Mouse (Mus musculus) embryonic facial prominence, embryonic 14.5 days (tissue): Measurements from ENCODE around the gene Abi3. TPM values are rescaled to one million over a fixed set of nuclear protein-coding genes. Genes with fewer than 3 reads are reported as not detected.

Experiments
- ATAC-seq: fragments of 200-750 bp; cut with Nextera tagmentation; 2 replicates; pipeline ENCODE4 v1.8.0; 2017; ENCODE audit warnings: low read depth, moderate number of reproducible peaks, moderate TSS enrichment
- DNase-seq: peaks from one replicate; pipeline ENCODE4 v3.0.0-alpha.2; 2015; ENCODE audit warnings: low spot score
- H3K27ac ChIP-seq: fragments of 300-500 bp; sonication (generic); replicated peaks from 2 replicates; pipeline ENCODE4 v1.5.1; 2014; ENCODE audit warnings: low read depth, mild to moderate bottlenecking, low read length, moderate library complexity
- H3K27me3 ChIP-seq: fragments of 300-500 bp; sonication (generic); replicated peaks from 2 replicates; pipeline ENCODE4 v1.6.1; 2014; ENCODE audit warnings: low read length; ENCODE audit not compliant: control insufficient read depth, insufficient read depth
- H3K36me3 ChIP-seq: fragments of 300-500 bp; sonication (generic); 2 replicates; pipeline ENCODE4 v1.6.1; 2014; ENCODE audit warnings: low read length, mixed read lengths; ENCODE audit not compliant: control insufficient read depth, insufficient read depth
- H3K4me1 ChIP-seq: fragments of 300-500 bp; sonication (generic); 2 replicates; pipeline ENCODE4 v1.6.1; 2014; ENCODE audit warnings: antibody characterized with exemption, low read length; ENCODE audit not compliant: control insufficient read depth, insufficient read depth
- H3K4me2 ChIP-seq: fragments of 300-500 bp; sonication (generic); 2 replicates; pipeline ENCODE4 v1.6.1; 2014; ENCODE audit warnings: low read depth, mild to moderate bottlenecking, low read length, moderate library complexity, mixed read lengths
- H3K4me3 ChIP-seq: fragments of 300-500 bp; sonication (generic); 2 replicates; pipeline ENCODE4 v1.5.1; 2014; ENCODE audit warnings: low read depth, mild to moderate bottlenecking, low read length
- H3K9ac ChIP-seq: fragments of 300-500 bp; sonication (generic); 2 replicates; pipeline ENCODE4 v1.6.1; 2014; ENCODE audit warnings: low read depth, mild to moderate bottlenecking, low read length, moderate library complexity, mixed read lengths
- H3K9me3 ChIP-seq: fragments of 300-500 bp; sonication (generic); 2 replicates; pipeline ENCODE4 v1.6.1; 2016; ENCODE audit warnings: low read length; ENCODE audit not compliant: control insufficient read depth
- WGBS: fragments of 180-500 bp; shearing (Covaris S2); extraction: QIAGEN DNeasy Blood & Tissue Kit; methylation state at CpG from one replicate; pipeline ENCODE4 v1.1.7; 2014; 5-methylcytosine and 5-hydroxymethylcytosine counted together
- polyA plus RNA-seq: library from polyadenylated mRNA; unstranded; fragments of >200 nt; fragmentation: Nextera tagmentation; extraction: Ambion mirVana; gene quantifications from 2 replicates; pipeline ENCODE4 v1.2.1, GENCODE M21; 2014

The Abi3 gene
- polyA plus RNA-seq, 1 experiment from 2014 or later = 5.1 TPM

GRCm38 (mm10) chr11:95792950-95793509, 49.2 kb downstream of the Abi3 start:
- WGBS = 90% methylated on average over 8 of the region's 8 CpGs
- Histone ChIP-seq H3K36me3 (no peaks in the 10 kb centered on the region), H3K4me1 (peaks cover 20% of the 10 kb centered on the region), H3K27me3 (peaks cover 16% of the 10 kb centered on the region), H3K9ac (no peak overlapping the region), H3K9me3 (no peaks in the 10 kb centered on the region), H3K27ac (no peak overlapping the region), H3K4me3 (no peak overlapping the region), H3K4me2 (no peak overlapping the region)
- ATAC-seq (no peak), DNase-seq (no peak)

- DNase-seq (no peak), ATAC-seq (no peak)
- H3K4me3 ChIP-seq = no peak overlapping the region
- H3K27ac ChIP-seq = no peak overlapping the region
- H3K27me3 ChIP-seq = peaks cover 9% of the 10 kb centered on the region; the same call in 1 of the 2 replicates
- H3K4me2 ChIP-seq = no peak overlapping the region
- no peak overlapping the region for H3K9ac ChIP-seq
- H3K36me3 ChIP-seq = no peaks in the 10 kb centered on the region
- no peaks in the 10 kb centered on the region for H3K9me3 ChIP-seq
- 81% methylated on average over 13 of the region's 13 CpGs for WGBS
- H3K4me1 ChIP-seq = peaks cover 18% of the 10 kb centered on the region
These were observed 50.5 kb downstream of the Abi3 start for GRCm38 (mm10) chr11:95791787-95792186.

GRCm38 (mm10) chr11:95789451-95789891, 52.8 kb downstream of the Abi3 start:
- Histone ChIP-seq H3K4me2 (no peak overlapping the region), H3K27ac (no peak overlapping the region), H3K27me3 (no peaks in the 10 kb centered on the region), H3K4me1 (peaks cover 10% of the 10 kb centered on the region; the same call in 1 of the 2 replicates), H3K36me3 (no peaks in the 10 kb centered on the region), H3K4me3 (no peak overlapping the region), H3K9me3 (0 out of 2 replicates have a peak, but pooled peaks cover 6% of the 10 kb centered on the region), H3K9ac (no peak overlapping the region)
- WGBS = 87% methylated on average over 8 of the region's 8 CpGs
- no peak for DNase-seq
- no peak for ATAC-seq

GRCm38 (mm10) chr11:95786511-95786910, 55.8 kb downstream of the Abi3 start:
- no peak for ATAC-seq
- no peak overlapping the region for H3K9ac ChIP-seq
- no peak overlapping the region for H3K27ac ChIP-seq
- no peaks in the 10 kb centered on the region for H3K27me3 ChIP-seq
- no peak overlapping the region for H3K4me3 ChIP-seq
- no peak overlapping the region for H3K4me2 ChIP-seq
- WGBS = 84% methylated on average over 6 of the region's 6 CpGs
- no peaks in the 10 kb centered on the region for H3K36me3 ChIP-seq
- DNase-seq = no peak
- H3K4me1 ChIP-seq = no peaks in the 10 kb centered on the region
- 0 out of 2 replicates have a peak, but pooled peaks cover 6% of the 10 kb centered on the region for H3K9me3 ChIP-seq

- no peak for DNase-seq
- H3K4me1 ChIP-seq = no peaks in the 10 kb centered on the region
- no peak overlapping the region for H3K9ac ChIP-seq
These were observed 56.6 kb downstream of the Abi3 start for GRCm38 (mm10) chr11:95785675-95786074.

GRCm38 (mm10) chr11:95783958-95784357, 58.3 kb downstream of the Abi3 start:
- no peak overlapping the region for H3K4me3 ChIP-seq
- no peaks in the 10 kb centered on the region for H3K27me3 ChIP-seq
- 74% methylated on average over 9 of the region's 9 CpGs for WGBS
- H3K4me1 ChIP-seq = no peaks in the 10 kb centered on the region
- no peak overlapping the region for H3K27ac ChIP-seq
- DNase-seq (peak; percentile 43), ATAC-seq (no peak)
- 0 out of 2 replicates have a peak, but pooled peaks cover 6% of the 10 kb centered on the region for H3K9me3 ChIP-seq
- H3K36me3 ChIP-seq = no peaks in the 10 kb centered on the region
- no peak overlapping the region for H3K4me2 ChIP-seq
- H3K9ac ChIP-seq = no peak overlapping the region

More at GRCm38 (mm10) chr11:95785675-95786074, 56.6 kb downstream of the Abi3 start:
- no peaks in the 10 kb centered on the region for H3K27me3 ChIP-seq
- no peak for ATAC-seq
- no peak overlapping the region for H3K27ac ChIP-seq
- no peak overlapping the region for H3K4me2 ChIP-seq
- H3K9me3 ChIP-seq = 0 out of 2 replicates have a peak, but pooled peaks cover 6% of the 10 kb centered on the region
- H3K4me3 ChIP-seq = no peak overlapping the region
- H3K36me3 ChIP-seq = no peaks in the 10 kb centered on the region
- 93% methylated on average over 4 of the region's 4 CpGs for WGBS

GRCm38 (mm10) chr11:95783457-95783856, 58.8 kb downstream of the Abi3 start:
- Histone ChIP-seq H3K27ac (no peak overlapping the region), H3K27me3 (no peaks in the 10 kb centered on the region), H3K4me2 (no peak overlapping the region), H3K4me3 (no peak overlapping the region), H3K9ac (no peak overlapping the region), H3K4me1 (no peaks in the 10 kb centered on the region), H3K36me3 (no peaks in the 10 kb centered on the region), H3K9me3 (0 out of 2 replicates have a peak, but pooled peaks cover 6% of the 10 kb centered on the region)
- DNase-seq (no peak), ATAC-seq (no peak)
- 82% methylated on average over 4 of the region's 4 CpGs for WGBS

GRCm38 (mm10) chr11:95781557-95781956, 60.7 kb downstream of the Abi3 start:
- WGBS = 84% methylated on average over 11 of the region's 11 CpGs
- Histone ChIP-seq H3K4me1 (no peaks in the 10 kb centered on the region), H3K4me2 (no peak overlapping the region), H3K9ac (no peak overlapping the region), H3K4me3 (no peak overlapping the region), H3K27ac (no peak overlapping the region), H3K36me3 (no peaks in the 10 kb centered on the region), H3K9me3 (0 out of 2 replicates have a peak, but pooled peaks cover 6% of the 10 kb centered on the region), H3K27me3 (no peaks in the 10 kb centered on the region)
- DNase-seq (no peak), ATAC-seq (no peak)

GRCm38 (mm10) chr11:95780480-95780879, 61.8 kb downstream of the Abi3 start:
- no peak overlapping the region for H3K9ac ChIP-seq
- ATAC-seq (no peak), DNase-seq (no peak)
- no peak overlapping the region for H3K4me2 ChIP-seq
- WGBS = 85% methylated on average over 8 of the region's 8 CpGs
- no peak overlapping the region for H3K4me3 ChIP-seq
- H3K9me3 ChIP-seq = 0 out of 2 replicates have a peak, but pooled peaks cover 2% of the 10 kb centered on the region
- H3K36me3 ChIP-seq = peaks cover 5% of the 10 kb centered on the region; the same call in 1 of the 2 replicates
- H3K27me3 ChIP-seq = no peaks in the 10 kb centered on the region
- H3K4me1 ChIP-seq = no peaks in the 10 kb centered on the region
- no peak overlapping the region for H3K27ac ChIP-seq
